Mouse (Mus musculus): ENCODE results near the gene Olfr955. TPM values are rescaled to one million over a fixed set of nuclear protein-coding genes. Genes with fewer than 3 reads are reported as not detected.

Olfr955 gene
- total RNA-seq (2021) = not detected in 2 replicates
- long read RNA-seq, experiment 1 = 0 reads
- long read RNA-seq, experiment 2 = 0 reads

DNA sequence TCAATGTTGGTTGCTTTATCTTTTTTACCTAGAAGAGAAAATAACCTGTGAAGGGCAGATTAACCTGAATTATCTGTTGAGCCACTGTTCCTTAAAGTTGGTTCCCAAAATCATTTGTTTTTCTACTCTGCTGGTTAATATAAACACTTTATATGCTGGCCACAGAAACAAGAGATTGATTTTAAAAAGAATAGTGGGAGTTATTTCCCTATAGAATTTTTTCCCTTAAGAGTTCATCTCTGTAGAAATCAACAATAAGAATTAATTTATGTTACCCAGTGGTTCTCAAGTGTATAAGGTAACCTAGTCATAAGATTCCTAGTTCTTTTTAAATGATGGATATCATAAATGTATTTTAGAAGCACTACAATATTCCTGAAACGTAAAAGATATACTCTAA is at the start of gene Olfr955:
Gene Olfr955 (minus strand): TSS at position 101 of the 400 bp plus-strand sequence.
- no peak for DNase-seq

DNA sequence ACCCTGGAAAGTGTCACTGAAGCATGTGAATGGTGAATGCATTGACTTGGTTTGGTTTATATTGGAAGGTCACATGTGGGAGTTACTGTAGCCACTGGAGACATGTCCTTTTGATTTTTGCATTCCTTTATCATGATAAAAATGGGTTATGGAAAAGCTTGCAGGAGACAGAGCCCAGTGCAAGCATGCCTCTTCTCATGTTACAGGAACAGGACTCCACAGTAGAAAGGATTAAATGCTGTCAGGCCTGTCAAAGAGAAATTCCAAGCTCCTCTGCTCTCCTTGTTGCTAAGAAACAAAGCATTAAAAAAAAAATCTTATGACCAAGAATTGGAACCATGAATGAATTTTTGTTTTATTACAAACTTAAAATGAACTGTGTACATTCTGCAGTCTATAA is 46.9 kb upstream of the Olfr955 start:
- DNase-seq = no peak

DNA sequence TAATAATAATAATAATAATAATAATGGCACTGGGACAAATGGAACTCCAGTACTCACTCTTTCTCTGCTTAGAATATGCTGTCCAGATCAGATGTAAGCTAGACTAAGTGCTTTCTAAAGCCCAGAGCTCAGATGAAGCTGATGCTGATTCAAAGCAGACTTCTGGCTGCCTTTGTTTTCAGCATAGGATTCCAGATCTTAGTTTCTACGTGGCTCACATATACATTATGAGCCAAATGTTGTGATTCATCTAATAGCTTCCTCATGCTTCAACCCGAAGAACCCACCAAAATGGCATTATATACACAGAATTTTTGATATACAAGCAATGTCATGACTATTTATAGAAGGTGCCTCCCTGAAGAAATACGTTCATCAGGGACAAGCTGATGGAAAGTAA is 43.8 kb upstream of the Olfr955 start, which contains the start of gene Olfr957:
Gene Olfr957 (minus strand): TSS at position 279 of the 400 bp plus-strand sequence.
- no peak for DNase-seq

- DNase-seq = no peak
Observed at GRCm38 (mm10) chr9:39509412-39509811, 37.7 kb upstream of the Olfr955 start.

DNA sequence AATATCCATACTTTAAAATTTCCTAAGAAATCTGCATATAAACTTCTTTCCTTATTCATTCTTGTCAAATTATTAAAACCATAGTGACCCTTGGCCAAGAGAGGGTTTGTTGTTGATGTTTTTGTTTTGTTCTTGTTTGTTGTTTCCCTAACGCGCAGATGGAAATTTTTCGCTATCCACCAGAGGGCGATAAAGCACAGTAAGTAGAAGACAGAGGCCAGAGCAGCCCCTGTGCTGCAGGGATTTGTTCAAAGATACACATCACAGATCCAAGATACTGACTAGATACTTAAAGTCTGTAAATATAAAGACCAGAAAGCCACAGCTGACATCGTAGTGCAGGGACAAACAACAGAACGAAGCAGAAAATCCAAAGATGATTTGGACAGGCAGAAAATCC is 37.3 kb upstream of the Olfr955 start:
- DNase-seq = peak; percentile 56

DNA sequence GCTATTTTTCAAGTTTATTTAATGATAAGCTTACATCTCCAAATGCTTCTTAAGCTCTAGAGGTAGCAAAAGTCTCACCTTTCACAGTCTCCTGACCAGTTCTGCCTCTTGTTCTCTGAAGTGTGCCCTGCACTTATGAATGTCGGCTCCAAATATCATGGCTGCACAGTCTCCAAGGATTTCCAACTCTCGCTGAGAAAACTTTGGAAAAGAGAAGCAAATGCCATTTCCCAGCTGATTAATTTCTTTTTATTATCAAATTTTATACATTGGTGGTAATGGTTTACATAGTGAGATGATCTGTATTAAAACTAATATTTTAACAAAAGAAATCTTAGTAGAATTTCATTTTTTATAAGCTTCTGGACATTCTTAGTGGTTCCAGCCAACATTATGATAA is 22.2 kb upstream of the Olfr955 start, which contains the start of gene Olfr44:
Gene Olfr44 (minus strand): TSS at position 101 of the 400 bp plus-strand sequence.
- DNase-seq = no peak

DNA sequence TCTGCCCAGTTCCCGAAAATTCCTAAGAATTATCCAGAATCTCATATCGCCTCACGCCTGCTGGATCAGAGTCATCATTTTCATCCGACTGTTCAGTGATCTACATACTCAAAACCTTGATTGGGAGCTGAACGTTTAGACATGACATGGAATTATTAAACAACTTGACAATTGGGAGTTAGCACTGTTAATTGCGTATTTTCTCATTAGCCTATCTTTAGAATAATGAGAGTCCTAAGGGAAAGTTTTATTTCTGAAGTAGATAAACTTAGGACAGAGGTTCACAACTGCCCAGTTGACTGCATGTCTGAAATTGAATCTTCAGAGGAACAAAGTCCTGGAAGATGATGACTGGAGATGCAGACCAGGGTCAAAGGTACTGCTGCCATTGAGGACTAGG is 15.3 kb downstream of the Olfr955 start, which contains the start of gene Olfr954:
Gene Olfr954 (plus strand): TSS at position 301 of the 400 bp plus-strand sequence.
- no peak for DNase-seq

GRCm38 (mm10) chr9:39427048-39427447 is 44.7 kb downstream of the Olfr955 start, which contains the start of gene Olfr952:
Gene Olfr952 (minus strand): TSS chr9:39427148.
- DNase-seq = no peak

Other genes starting within 250 kb of the Olfr955 start
- not detected in 2 replicates for gene Olfr1537, start 221.9 kb downstream of the Olfr955 start, total RNA-seq (2021)
- gene Olfr945, start 195.1 kb downstream of the Olfr955 start, total RNA-seq (2021) = not detected in 2 replicates
- gene Olfr948, start 145.9 kb downstream of the Olfr955 start, total RNA-seq (2021) = not detected in 2 replicates
- gene Olfr951, start 84.5 kb downstream of the Olfr955 start, total RNA-seq (2021) = not detected in 2 replicates
- gene Olfr952, start 44.8 kb downstream of the Olfr955 start, total RNA-seq (2021) = not detected in 2 replicates
- not detected in 2 replicates for gene Olfr954, start 15.2 kb downstream of the Olfr955 start, total RNA-seq (2021)
- not detected in 2 replicates for gene Olfr44, start 22.1 kb upstream of the Olfr955 start, total RNA-seq (2021)
- gene Olfr957, start 43.9 kb upstream of the Olfr955 start, total RNA-seq (2021) = not detected in 2 replicates
- not detected in 2 replicates for gene Olfr958, start 82.1 kb upstream of the Olfr955 start, total RNA-seq (2021)
- gene Olfr959, start 103.6 kb upstream of the Olfr955 start, total RNA-seq (2021) = not detected in 2 replicates
- gene AW551984, start 132.5 kb upstream of the Olfr955 start, total RNA-seq (2021) = 11.9 and 14.9 TPM in 2 replicates
- gene Olfr148, start 138.7 kb upstream of the Olfr955 start, total RNA-seq (2021) = not detected in 2 replicates
- gene Olfr960, start 149.4 kb upstream of the Olfr955 start, total RNA-seq (2021) = not detected in 2 replicates
- gene Olfr961, start 173.1 kb upstream of the Olfr955 start, total RNA-seq (2021) = not detected in 2 replicates
- not detected in 2 replicates for gene Olfr963, start 195.3 kb upstream of the Olfr955 start, total RNA-seq (2021)
- gene Olfr149, start 235.2 kb upstream of the Olfr955 start, total RNA-seq (2021) = not detected in 2 replicates
- not detected in 2 replicates for gene Olfr965, start 239.4 kb upstream of the Olfr955 start, total RNA-seq (2021)

All from adrenal gland, postnatal 14 days (tissue).